ENCODE assay signal across 8 mouse cellular contexts in the genomic region with DNA sequence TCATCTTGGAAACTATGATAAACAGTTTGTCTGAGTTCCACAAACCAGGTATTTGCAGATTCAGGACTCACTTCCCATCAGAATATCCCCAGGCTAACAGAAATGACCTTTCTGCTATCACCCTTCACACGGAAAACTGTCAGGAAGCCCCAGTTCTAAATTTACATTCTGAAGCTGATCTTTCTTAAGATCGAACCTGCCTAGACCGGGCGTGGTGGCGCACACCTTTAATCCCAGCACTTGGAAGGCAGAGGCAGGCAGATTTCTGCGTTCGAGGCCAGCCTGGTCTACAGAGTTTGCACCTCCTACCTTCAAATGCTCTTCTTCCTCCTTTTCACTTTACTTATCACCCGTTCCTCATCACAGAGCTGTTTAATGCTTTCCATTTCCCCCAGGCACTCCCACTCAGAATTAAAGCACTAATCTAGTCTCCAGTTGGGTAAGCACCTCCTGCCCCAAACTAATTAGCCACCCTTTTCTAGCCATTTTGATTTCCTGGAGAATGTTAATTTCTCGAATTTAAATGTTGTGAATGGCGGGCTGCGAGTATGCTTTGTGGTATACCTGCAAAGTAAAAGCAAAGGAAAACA. TPM values are rescaled to one million over a fixed set of nuclear protein-coding genes. Genes with fewer than 3 reads are reported as not detected.
DNase-seq lines count a peak whose midpoint lies in the region; ATAC-seq lines count a peak whose summit lies in the region.

No protein-coding gene starts in this region.

- no peak for ATAC-seq in lung, embryonic 16.5 days (ENCODE audit: low read depth)
- no peak for ATAC-seq in embryonic facial prominence, embryonic 14.5 days (ENCODE audit: low read depth)
- ATAC-seq in intestine, embryonic 16.5 days, result no peak
- 0 out of 2 replicates have a peak, but pooled peaks have one; percentile 7 for ATAC-seq in neural tube, embryonic 12.5 days (ENCODE audit: low FRiP score, low read depth)

- peak overlapping the region; percentile 65 for H3K9ac ChIP-seq in lung, embryonic 16.5 days (ENCODE audit: low read length)
- H3K9ac ChIP-seq in embryonic facial prominence, embryonic 14.5 days (ENCODE audit: low read depth, low read length), result peak overlapping the region; percentile 92
- peak overlapping the region; percentile 97 for H3K9ac ChIP-seq in intestine, embryonic 16.5 days (ENCODE audit: low read depth, low read length)
- H3K9ac ChIP-seq in neural tube, embryonic 12.5 days, result peak overlapping the region; percentile 40; the same call in 1 of the 2 replicates

- WGBS in lung, embryonic 16.5 days, result 67% methylated on average over 11 of the region's 11 CpGs
- WGBS in embryonic facial prominence, embryonic 14.5 days, result 67% methylated on average over 11 of the region's 11 CpGs
- WGBS in intestine, embryonic 16.5 days, result 67% methylated on average over 11 of the region's 11 CpGs
- WGBS in neural tube, embryonic 12.5 days, result 66% methylated on average over 11 of the region's 11 CpGs

- H3K27ac ChIP-seq in lung, embryonic 16.5 days (ENCODE audit: low read length), result no peak overlapping the region
- H3K27ac ChIP-seq in embryonic facial prominence, embryonic 14.5 days (replicated peaks; ENCODE audit: low read depth, low read length), result no peak overlapping the region; the same call in 1 of the 2 replicates
- H3K27ac ChIP-seq in intestine, embryonic 16.5 days (ENCODE audit: low read length), result no peak overlapping the region
- no peak overlapping the region for H3K27ac ChIP-seq in neural tube, embryonic 12.5 days

- DNase-seq in lung, adult 18-20 months, result no peak
- no peak for DNase-seq in embryonic facial prominence, embryonic 14.5 days (ENCODE audit: low spot score)
- DNase-seq in cerebellum, postnatal 14 days, result no peak
- no peak for DNase-seq in left cerebral cortex, adult 18-20 months (ENCODE audit: low spot score in 2 of 2)
- DNase-seq in embryo, embryonic 9.5 days (ENCODE audit: extremely low spot score), result no peak

- no peaks in the 10 kb centered on the region for H3K9me3 ChIP-seq in lung, embryonic 16.5 days (ENCODE audit: control insufficient read depth, low read length)
- H3K9me3 ChIP-seq in embryonic facial prominence, embryonic 14.5 days (ENCODE audit: control insufficient read depth, low read length), result no peaks in the 10 kb centered on the region
- no peaks in the 10 kb centered on the region for H3K9me3 ChIP-seq in intestine, embryonic 16.5 days (ENCODE audit: control insufficient read depth, low read length)
- no peaks in the 10 kb centered on the region for H3K9me3 ChIP-seq in neural tube, embryonic 12.5 days

- peak overlapping the region; percentile 75 for H3K4me2 ChIP-seq in lung, embryonic 16.5 days (ENCODE audit: low read depth, low read length)
- H3K4me2 ChIP-seq in embryonic facial prominence, embryonic 14.5 days (ENCODE audit: low read depth, low read length), result peak overlapping the region; percentile 67
- peak overlapping the region; percentile 90 for H3K4me2 ChIP-seq in intestine, embryonic 16.5 days (ENCODE audit: low read depth, low read length)
- H3K4me2 ChIP-seq in neural tube, embryonic 12.5 days (replicated peaks), result peak overlapping the region; percentile 70

- H3K27me3 ChIP-seq in lung, embryonic 16.5 days (ENCODE audit: control insufficient read depth, insufficient read depth, low read depth, low read length), result no peaks in the 10 kb centered on the region
- H3K27me3 ChIP-seq in embryonic facial prominence, embryonic 14.5 days (replicated peaks; ENCODE audit: control insufficient read depth, insufficient read depth, low read length), result no peaks in the 10 kb centered on the region
- H3K27me3 ChIP-seq in intestine, embryonic 16.5 days (replicated peaks; ENCODE audit: control insufficient read depth, insufficient read depth, low read length), result no peaks in the 10 kb centered on the region
- no peaks in the 10 kb centered on the region for H3K27me3 ChIP-seq in neural tube, embryonic 12.5 days (replicated peaks)

- peak overlapping the region; percentile 86 for H3K4me3 ChIP-seq in lung, embryonic 16.5 days (ENCODE audit: low read length)
- peak overlapping the region; percentile 86 for H3K4me3 ChIP-seq in embryonic facial prominence, embryonic 14.5 days (ENCODE audit: low read depth, low read length)
- peak overlapping the region; percentile 91 for H3K4me3 ChIP-seq in intestine, embryonic 16.5 days (ENCODE audit: low read length)
- H3K4me3 ChIP-seq in neural tube, embryonic 12.5 days, result peak overlapping the region; percentile 80

- H3K36me3 ChIP-seq in lung, embryonic 16.5 days (ENCODE audit: control insufficient read depth, insufficient read depth, low read length), result no peaks in the 10 kb centered on the region
- no peaks in the 10 kb centered on the region for H3K36me3 ChIP-seq in embryonic facial prominence, embryonic 14.5 days (ENCODE audit: control insufficient read depth, insufficient read depth, low read length)
- H3K36me3 ChIP-seq in intestine, embryonic 16.5 days (ENCODE audit: control insufficient read depth, insufficient read depth, low read length), result no peaks in the 10 kb centered on the region
- no peaks in the 10 kb centered on the region for H3K36me3 ChIP-seq in neural tube, embryonic 12.5 days

- H3K4me1 ChIP-seq in lung, embryonic 16.5 days (replicated peaks; ENCODE audit: control insufficient read depth, insufficient read depth, low read length), result peaks cover 5% of the 10 kb centered on the region; the same call in 1 of the 2 replicates
- H3K4me1 ChIP-seq in embryonic facial prominence, embryonic 14.5 days (ENCODE audit: control insufficient read depth, insufficient read depth, low read length), result peaks cover 8% of the 10 kb centered on the region
- H3K4me1 ChIP-seq in intestine, embryonic 16.5 days (ENCODE audit: control insufficient read depth, insufficient read depth, low read length), result peaks cover 9% of the 10 kb centered on the region
- peaks cover 5% of the 10 kb centered on the region for H3K4me1 ChIP-seq in neural tube, embryonic 12.5 days

RNA-seq across cellular contexts. Expression of gene Med21, which starts 0.6 kb away (rescaled TPM):
- polyA plus RNA-seq in lung, embryonic 16.5 days (2015; fragmentation: Nextera tagmentation; extraction: Ambion mirVana), result 146 and 159 TPM in 2 replicates
- 129 and 131 TPM in 2 replicates for polyA plus RNA-seq in embryonic facial prominence, embryonic 14.5 days (2014; fragmentation: Nextera tagmentation; extraction: Ambion mirVana)
- 105 and 110 TPM in 2 replicates for polyA plus RNA-seq in intestine, embryonic 16.5 days (2015; fragmentation: Nextera tagmentation; extraction: Ambion mirVana)
- 110 and 122 TPM in 2 replicates for polyA plus RNA-seq in neural tube, embryonic 12.5 days (2016; fragmentation: Nextera tagmentation; extraction: Ambion mirVana)
- 10 to 100 TPM; 49.2 to 49.5 TPM for total RNA-seq in left cerebral cortex, adult 18-20 months (2021)

RNA-seq across cellular contexts. Expression of gene Tm7sf3, which starts 0.9 kb away (rescaled TPM):
- 27.0 and 29.9 TPM in 2 replicates for polyA plus RNA-seq in lung, embryonic 16.5 days (2015; fragmentation: Nextera tagmentation; extraction: Ambion mirVana)
- polyA plus RNA-seq in embryonic facial prominence, embryonic 14.5 days (2014; fragmentation: Nextera tagmentation; extraction: Ambion mirVana), result 53.1 and 56.7 TPM in 2 replicates
- 33.2 and 36.7 TPM in 2 replicates for polyA plus RNA-seq in intestine, embryonic 16.5 days (2015; fragmentation: Nextera tagmentation; extraction: Ambion mirVana)
- 25.6 and 27.7 TPM in 2 replicates for polyA plus RNA-seq in neural tube, embryonic 12.5 days (2016; fragmentation: Nextera tagmentation; extraction: Ambion mirVana)
- total RNA-seq in left cerebral cortex, adult 18-20 months (2021), result 10 to 100 TPM; 27.2 to 27.5 TPM

Comparison
In these comparisons a context has a peak if more than half of its experiments do, and no peak if none do; other contexts are left out.
1. H3K9ac ChIP-seq: peak in every context shown above with its lines; median percentile 97 in intestine, embryonic 16.5 days; 92 in embryonic facial prominence, embryonic 14.5 days; 65 in lung, embryonic 16.5 days; 40 in neural tube, embryonic 12.5 days.